Mouse (Mus musculus) heart, embryonic 11.5 days (tissue): ENCODE measurements around the gene Fndc3b. TPM values are rescaled to one million over a fixed set of nuclear protein-coding genes. Genes with fewer than 3 reads are reported as not detected.

Experiments
- ATAC-seq: fragments of 200-750 bp; cut with Nextera tagmentation; replicated peaks from 2 replicates; pipeline ENCODE4 v1.8.0; 2017; ENCODE audit warnings: moderate library complexity; ENCODE audit not compliant: insufficient number of reproducible peaks, low FRiP score, low TSS enrichment
- H3K27ac ChIP-seq: fragments of 300-500 bp; sonication (generic); 2 replicates; pipeline ENCODE4 v1.5.1; 2014; ENCODE audit warnings: mild to moderate bottlenecking, low read depth, low read length
- H3K27me3 ChIP-seq: fragments of 300-500 bp; sonication (generic); 2 replicates; pipeline ENCODE4 v1.6.1; 2014; ENCODE audit warnings: mild to moderate bottlenecking, low read length, mixed read lengths; ENCODE audit not compliant: control insufficient read depth, insufficient read depth
- H3K36me3 ChIP-seq: fragments of 300-500 bp; sonication (generic); 2 replicates; pipeline ENCODE4 v1.6.1; 2014; ENCODE audit warnings: mild to moderate bottlenecking, low read length, moderate library complexity, mixed read lengths; ENCODE audit not compliant: control insufficient read depth, insufficient read depth
- H3K4me1 ChIP-seq: fragments of 300-500 bp; sonication (generic); 2 replicates; pipeline ENCODE4 v1.6.1; 2014; ENCODE audit warnings: low read length; ENCODE audit not compliant: control insufficient read depth, insufficient read depth
- H3K4me2 ChIP-seq: fragments of 300-500 bp; sonication (generic); 2 replicates; pipeline ENCODE4 v1.6.1; 2014; ENCODE audit warnings: mild to moderate bottlenecking, moderate library complexity
- H3K4me3 ChIP-seq: fragments of 300-500 bp; sonication (generic); 2 replicates; pipeline ENCODE4 v1.5.1; 2014; ENCODE audit warnings: low read depth, low read length
- H3K9ac ChIP-seq: fragments of 300-500 bp; sonication (generic); 2 replicates; pipeline ENCODE4 v1.6.1; 2014; ENCODE audit warnings: mild to moderate bottlenecking, low read depth, low read length, moderate library complexity
- H3K9me3 ChIP-seq: fragments of 300-500 bp; sonication (generic); replicated peaks from 2 replicates; pipeline ENCODE4 v1.6.1; 2016; ENCODE audit warnings: low read length; ENCODE audit not compliant: control insufficient read depth
- WGBS: fragments of 180-500 bp; shearing (Covaris S2); extraction: QIAGEN DNeasy Blood & Tissue Kit; methylation state at CpG from one replicate; pipeline ENCODE4 v1.1.7; 2014; ENCODE audit not compliant: insufficient replicate concordance; 5-methylcytosine and 5-hydroxymethylcytosine counted together
- polyA plus RNA-seq: library from polyadenylated mRNA; unstranded; fragments of >200 nt; fragmentation: Nextera tagmentation; extraction: Ambion mirVana; gene quantifications from 2 replicates; pipeline ENCODE4 v1.2.1, GENCODE M21; 2014

The Fndc3b gene
- polyA plus RNA-seq, 1 experiment from 2014 or later, result 28.6 TPM

DNA sequence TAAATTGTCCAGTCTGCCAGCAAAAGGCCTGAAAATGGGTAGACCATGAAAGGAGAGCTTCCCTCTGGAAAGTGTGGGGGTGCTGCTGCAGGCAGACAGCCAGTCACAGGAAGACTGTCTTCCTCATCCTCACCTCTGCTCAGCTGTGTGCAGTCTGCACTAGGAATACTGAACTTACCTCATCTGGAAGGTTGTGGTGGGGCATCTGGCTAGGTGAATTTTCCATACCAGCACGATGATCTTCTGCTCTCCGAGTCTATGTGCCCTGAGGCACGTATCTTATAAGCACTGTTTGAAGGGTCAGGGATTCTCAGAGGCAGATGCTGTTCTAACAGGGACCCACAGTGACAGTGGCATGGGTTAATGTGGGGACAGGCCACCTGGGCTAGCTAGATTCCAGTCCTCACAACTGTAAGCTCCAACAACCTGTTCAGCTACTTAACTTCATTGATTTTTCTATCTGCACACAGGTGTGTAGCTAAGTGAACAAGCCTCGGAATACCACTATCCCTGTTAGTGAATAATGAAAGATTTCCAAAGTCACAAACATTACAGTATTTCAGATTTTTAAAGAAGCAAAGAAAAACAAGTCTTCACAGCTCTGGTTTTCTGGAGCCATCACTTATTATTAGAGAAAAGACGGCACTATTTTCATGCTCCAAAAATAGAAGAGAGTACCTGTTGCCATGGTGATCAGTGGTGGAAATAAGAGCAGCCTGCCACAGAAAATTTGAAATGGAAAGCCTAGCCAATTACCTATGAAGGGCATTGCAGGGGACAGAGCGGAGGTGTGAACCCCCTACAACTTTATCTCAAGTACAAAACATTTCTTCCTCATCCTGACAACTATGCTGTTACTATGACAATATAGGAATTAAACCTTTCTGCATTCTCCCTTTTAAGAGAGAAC is 128.9 kb downstream of the Fndc3b start:
- H3K27me3 ChIP-seq, result no peaks in the 10 kb centered on the region
- peaks cover 48% of the 10 kb centered on the region for H3K4me1 ChIP-seq
- H3K4me2 ChIP-seq, result no peak overlapping the region
- no peak overlapping the region for H3K9ac ChIP-seq
- no peak overlapping the region for H3K27ac ChIP-seq
- WGBS, result 63% methylated on average over 6 of the region's 6 CpGs
- H3K4me3 ChIP-seq, result no peak overlapping the region
- H3K36me3 ChIP-seq, result no peaks in the 10 kb centered on the region
- ATAC-seq, result no peak
- H3K9me3 ChIP-seq, result no peaks in the 10 kb centered on the region

DNA sequence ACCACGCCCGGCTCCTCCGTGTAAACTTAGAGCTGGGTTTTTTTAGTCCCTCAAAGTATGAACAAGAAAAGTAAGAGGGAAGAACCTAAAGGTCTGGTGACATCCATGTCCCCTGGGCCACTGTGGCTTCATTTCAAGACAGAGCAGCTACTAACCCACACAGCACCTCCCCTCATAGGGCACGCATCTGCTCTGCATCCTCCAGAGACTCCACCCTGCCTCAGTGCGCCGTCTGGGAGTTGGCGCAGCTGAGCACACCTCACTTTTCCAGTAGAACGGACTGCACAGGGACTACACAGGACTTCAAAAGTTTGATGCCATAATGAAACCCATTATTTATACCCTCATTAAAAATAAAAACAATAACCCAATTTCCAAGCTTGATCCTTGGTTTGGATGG is 130.2 kb downstream of the Fndc3b start:
- Histone ChIP-seq H3K9ac (no peak overlapping the region), H3K36me3 (no peaks in the 10 kb centered on the region), H3K4me2 (no peak overlapping the region), H3K4me1 (peaks cover 45% of the 10 kb centered on the region), H3K9me3 (no peaks in the 10 kb centered on the region), H3K27me3 (no peaks in the 10 kb centered on the region), H3K4me3 (no peak overlapping the region), H3K27ac (no peak overlapping the region)
- no peak for ATAC-seq
- WGBS, result 91% methylated on average over 8 of the region's 8 CpGs

DNA sequence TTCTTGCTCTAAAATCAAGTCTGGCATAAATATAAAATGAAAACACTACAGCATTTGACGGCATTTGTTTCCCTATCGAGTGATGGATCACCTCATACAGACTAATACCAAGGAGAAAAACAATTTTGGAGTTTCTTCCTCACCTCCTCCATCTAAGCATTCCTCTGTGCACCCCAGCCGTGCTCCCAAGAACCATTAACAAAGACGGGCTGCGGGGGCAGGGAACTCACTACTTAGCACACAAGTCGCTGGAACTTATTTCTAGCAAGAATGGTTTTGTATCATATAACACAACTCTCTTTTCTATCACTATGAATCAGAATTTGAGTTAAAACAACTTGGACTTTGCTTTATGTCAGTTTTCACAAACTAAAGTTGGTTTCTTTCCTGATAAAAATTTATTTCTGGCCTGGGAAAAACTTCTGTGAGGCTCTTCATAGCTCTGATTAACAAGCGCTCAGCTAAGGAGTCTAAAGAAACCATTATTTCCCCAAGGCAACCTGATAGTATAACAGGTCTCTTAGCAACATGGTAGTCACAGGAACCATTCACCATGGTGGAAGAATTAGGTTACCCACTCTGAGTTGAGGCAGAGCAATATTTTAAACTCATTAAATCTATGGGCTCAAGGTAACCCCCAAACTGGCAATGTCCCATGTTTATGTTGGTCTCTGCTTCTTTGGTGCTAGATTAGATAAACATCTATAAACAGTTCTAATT is 131.1 kb downstream of the Fndc3b start:
- Histone ChIP-seq H3K36me3 (no peaks in the 10 kb centered on the region), H3K27ac (no peak overlapping the region), H3K4me2 (no peak overlapping the region), H3K4me1 (peaks cover 38% of the 10 kb centered on the region), H3K9me3 (no peaks in the 10 kb centered on the region), H3K9ac (no peak overlapping the region), H3K27me3 (no peaks in the 10 kb centered on the region), H3K4me3 (no peak overlapping the region)
- WGBS, result 67% methylated on average over 7 of the region's 7 CpGs
- ATAC-seq, result no peak

DNA sequence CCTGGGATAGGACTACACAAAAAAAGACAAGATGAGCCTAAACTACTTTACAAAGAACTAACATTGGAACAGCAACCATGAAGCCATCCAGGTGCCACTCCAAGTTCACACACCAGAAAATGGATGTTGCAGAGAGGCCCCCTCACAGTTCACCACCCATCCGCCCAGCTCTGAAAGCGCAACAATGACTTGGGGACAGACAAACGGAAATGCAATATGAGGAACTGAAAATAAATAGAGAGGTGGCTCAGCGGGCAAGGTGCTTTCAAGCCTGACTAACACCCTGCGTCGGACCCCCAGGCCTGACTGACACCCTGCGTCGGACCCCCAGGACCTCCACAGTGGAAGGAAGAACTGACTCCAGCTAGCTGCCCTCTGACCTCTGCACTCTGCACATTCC is 131.9 kb downstream of the Fndc3b start:
- H3K9me3 ChIP-seq, result no peaks in the 10 kb centered on the region
- H3K4me3 ChIP-seq, result no peak overlapping the region
- H3K27me3 ChIP-seq, result no peaks in the 10 kb centered on the region
- H3K9ac ChIP-seq, result no peak overlapping the region
- no peak overlapping the region for H3K27ac ChIP-seq
- no peak overlapping the region for H3K4me2 ChIP-seq
- 73% methylated on average over 8 of the region's 8 CpGs for WGBS
- H3K36me3 ChIP-seq, result no peaks in the 10 kb centered on the region
- H3K4me1 ChIP-seq, result peaks cover 30% of the 10 kb centered on the region
- no peak for ATAC-seq

DNA sequence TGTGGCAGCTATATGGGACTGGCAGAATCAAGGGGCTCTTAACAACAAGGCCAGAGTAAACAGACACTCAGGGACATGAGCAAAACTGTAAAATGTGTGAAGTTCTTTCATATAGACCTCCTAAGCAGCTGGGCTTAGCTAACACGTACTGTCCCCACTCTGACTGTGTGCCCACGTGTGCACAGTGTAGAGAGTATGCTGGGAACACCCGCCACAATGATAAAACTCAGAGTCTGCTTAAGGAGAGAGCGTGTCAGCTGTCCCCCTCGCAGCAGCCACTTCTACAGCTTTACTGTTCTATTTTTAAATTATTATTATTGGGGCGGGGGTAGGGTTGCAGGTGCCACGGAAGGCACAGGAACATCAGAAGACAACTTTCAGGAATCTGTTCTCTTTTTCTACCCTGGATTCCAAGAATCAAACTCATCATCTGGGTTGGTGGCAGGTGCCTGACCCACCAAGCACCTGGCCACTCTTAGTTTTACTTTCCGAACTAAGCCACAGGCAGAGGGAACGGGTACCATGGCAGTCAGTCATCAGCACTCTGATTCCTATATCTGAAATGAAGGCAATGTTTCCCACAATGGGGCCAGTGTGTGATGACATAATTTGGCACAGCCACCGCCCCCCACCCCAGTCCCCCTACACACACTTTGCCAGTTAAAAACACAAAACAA is 133.6 kb downstream of the Fndc3b start:
- H3K9ac ChIP-seq, result no peak overlapping the region
- H3K4me3 ChIP-seq, result no peak overlapping the region
- no peaks in the 10 kb centered on the region for H3K36me3 ChIP-seq
- ATAC-seq, result peak; percentile 61; the same call in 1 of the 2 replicates
- no peaks in the 10 kb centered on the region for H3K27me3 ChIP-seq
- peaks cover 24% of the 10 kb centered on the region for H3K4me1 ChIP-seq
- no peaks in the 10 kb centered on the region for H3K9me3 ChIP-seq
- WGBS, result 58% methylated on average over 10 of the region's 10 CpGs
- H3K27ac ChIP-seq, result no peak overlapping the region
- H3K4me2 ChIP-seq, result peak overlapping the region; percentile 20

DNA sequence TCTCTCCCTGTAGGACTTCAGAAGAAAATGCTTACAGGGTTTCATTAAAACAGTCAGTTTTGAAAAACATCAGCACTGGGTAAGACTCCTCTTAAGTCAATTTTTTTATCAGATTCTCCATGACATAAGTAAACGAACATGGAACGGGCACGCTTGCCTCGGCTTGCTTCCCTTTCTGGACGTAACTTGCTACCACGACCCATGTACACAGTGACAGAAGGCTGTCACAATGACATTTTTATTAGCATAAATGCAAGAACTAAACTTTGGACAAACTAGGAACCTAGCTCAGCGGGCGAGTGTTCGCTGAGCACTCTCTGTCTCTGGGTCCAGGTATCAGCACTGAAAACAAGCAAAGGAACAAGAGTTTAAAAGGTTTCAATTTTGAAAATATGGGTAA is 136.9 kb downstream of the Fndc3b start:
- Histone ChIP-seq H3K4me1 (peaks cover 16% of the 10 kb centered on the region), H3K4me2 (no peak overlapping the region), H3K27ac (no peak overlapping the region), H3K27me3 (no peaks in the 10 kb centered on the region), H3K9ac (no peak overlapping the region), H3K4me3 (no peak overlapping the region), H3K9me3 (no peaks in the 10 kb centered on the region), H3K36me3 (no peaks in the 10 kb centered on the region)
- no peak for ATAC-seq
- 81% methylated on average over 9 of the region's 9 CpGs for WGBS

DNA sequence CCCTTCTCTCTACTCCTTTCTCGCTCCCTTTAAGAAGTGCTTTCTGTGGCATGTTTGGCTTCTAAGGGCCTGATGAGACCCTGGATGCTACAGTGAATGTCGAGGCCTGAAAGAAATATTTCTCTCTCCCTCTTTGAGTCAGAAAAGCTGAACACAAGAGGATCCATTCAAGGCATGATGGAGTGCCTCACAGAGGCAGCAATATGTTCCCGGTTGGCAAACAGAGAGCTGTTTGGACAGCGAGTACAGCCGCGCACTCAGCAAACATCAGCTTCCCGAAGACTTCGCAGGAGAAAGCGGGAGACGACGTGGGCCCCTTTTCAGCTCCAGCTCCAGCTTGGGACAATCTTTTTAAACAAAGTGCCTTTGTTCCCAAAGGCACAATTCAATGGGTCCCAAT is 137.6 kb downstream of the Fndc3b start:
- Histone ChIP-seq H3K27ac (no peak overlapping the region), H3K4me2 (no peak overlapping the region), H3K9ac (no peak overlapping the region), H3K9me3 (no peaks in the 10 kb centered on the region), H3K27me3 (no peaks in the 10 kb centered on the region), H3K36me3 (no peaks in the 10 kb centered on the region), H3K4me3 (no peak overlapping the region), H3K4me1 (peaks cover 16% of the 10 kb centered on the region)
- ATAC-seq, result no peak
- 66% methylated on average over 11 of the region's 11 CpGs for WGBS

DNA sequence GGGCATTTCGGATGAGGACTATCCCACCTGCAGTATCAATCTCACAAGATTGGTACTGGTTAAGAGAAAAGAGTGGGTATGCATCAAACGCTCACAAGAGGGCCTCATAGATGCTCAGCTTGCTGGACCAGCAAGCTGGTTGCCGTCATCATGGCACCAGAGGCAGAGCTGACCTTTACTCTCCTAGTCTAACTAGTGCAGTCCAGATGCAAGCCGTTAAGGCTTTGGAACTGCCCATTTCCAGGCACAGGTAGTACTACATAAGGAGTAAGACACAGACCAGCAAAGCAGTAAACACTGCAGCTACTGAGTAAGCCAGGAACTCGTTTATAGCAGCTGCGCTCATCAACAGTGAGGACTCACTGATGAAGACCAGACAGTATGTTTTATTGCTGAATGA is 138.8 kb downstream of the Fndc3b start:
- no peak for ATAC-seq
- Histone ChIP-seq H3K4me1 (peaks cover 10% of the 10 kb centered on the region), H3K9me3 (no peaks in the 10 kb centered on the region), H3K4me2 (no peak overlapping the region), H3K36me3 (no peaks in the 10 kb centered on the region), H3K4me3 (no peak overlapping the region), H3K9ac (no peak overlapping the region), H3K27me3 (no peaks in the 10 kb centered on the region), H3K27ac (no peak overlapping the region)
- WGBS, result 62% methylated on average over 6 of the region's 6 CpGs
